Mouse (Mus musculus) spleen, postnatal 0 days (tissue): Measurements from ENCODE around the gene Gm10772. TPM values are rescaled to one million over a fixed set of nuclear protein-coding genes. Genes with fewer than 3 reads are reported as not detected.

Experiments used
- polyA plus RNA-seq: library from polyadenylated mRNA; unstranded; fragments of >200 nt; fragmentation: Nextera tagmentation; extraction: Ambion mirVana; gene quantifications from 2 replicates; pipeline ENCODE4 v1.2.1, GENCODE M21; 2015

The Gm10772 gene
- not detected in 2 replicates for polyA plus RNA-seq

GRCm38 (mm10) chr13:66227473-66227872, at the start of gene Gm10772:
Gene Gm10772, minus strand, starts transcription at chr13:66227573.

Other genes starting within 250 kb of the Gm10772 start
- not detected in 2 replicates for gene Gm10324, start 108.0 kb downstream of the Gm10772 start, polyA plus RNA-seq
- gene 2410141K09Rik, start 213.5 kb upstream of the Gm10772 start, polyA plus RNA-seq = not detected in 2 replicates